Mouse (Mus musculus) heart, embryonic 16.5 days (tissue): Measurements from ENCODE around the gene Syngap1. TPM values are rescaled to one million over a fixed set of nuclear protein-coding genes. Genes with fewer than 3 reads are reported as not detected.
A peak's percentile ranks its signal among the peaks of the same experiment; 100 is the strongest.
"Not testable (repeated sequence)": the region's sequence is repeated elsewhere in the genome, so short reads cannot be mapped to it uniquely, and the experiment has no call there.

Experiments used
- ATAC-seq: fragments of 200-750 bp; cut with Nextera tagmentation; replicated peaks from 2 replicates; pipeline ENCODE4 v1.8.0; 2017; ENCODE audit warnings: moderate number of reproducible peaks; ENCODE audit not compliant: insufficient read depth, low FRiP score; ENCODE audit errors: extremely low read depth
- H3K27ac ChIP-seq: fragments of 300-500 bp; sonication (generic); 2 replicates; pipeline ENCODE4 v1.5.1; 2014; ENCODE audit warnings: mild to moderate bottlenecking, low read length, control low read depth, moderate library complexity
- H3K27me3 ChIP-seq: fragments of 300-500 bp; sonication (generic); 2 replicates; pipeline ENCODE4 v1.6.1; 2014; ENCODE audit warnings: low read length, mixed read lengths; ENCODE audit not compliant: control insufficient read depth, insufficient read depth
- H3K36me3 ChIP-seq: fragments of 300-500 bp; sonication (generic); 2 replicates; pipeline ENCODE4 v1.6.1; 2014; ENCODE audit not compliant: control insufficient read depth, insufficient read depth
- H3K4me1 ChIP-seq: fragments of 300-500 bp; sonication (generic); 2 replicates; pipeline ENCODE4 v1.6.1; 2014; ENCODE audit warnings: low read length, mixed read lengths; ENCODE audit not compliant: control insufficient read depth, insufficient read depth
- H3K4me2 ChIP-seq: fragments of 300-500 bp; sonication (generic); 2 replicates; pipeline ENCODE4 v1.6.1; 2014; ENCODE audit warnings: low read depth, mild to moderate bottlenecking, control low read depth, low read length
- H3K4me3 ChIP-seq: fragments of 300-500 bp; sonication (generic); 2 replicates; pipeline ENCODE4 v1.5.1; 2014; ENCODE audit warnings: mild to moderate bottlenecking, control low read depth, low read length
- H3K9ac ChIP-seq: fragments of 300-500 bp; sonication (generic); 2 replicates; pipeline ENCODE4 v1.6.1; 2014; ENCODE audit warnings: low read length, control low read depth
- H3K9me3 ChIP-seq: fragments of 300-500 bp; sonication (generic); replicated peaks from 2 replicates; pipeline ENCODE4 v1.6.1; 2016; ENCODE audit warnings: low read length; ENCODE audit not compliant: control insufficient read depth
- WGBS: fragments of 180-500 bp; shearing (Covaris S2); extraction: QIAGEN DNeasy Blood & Tissue Kit; methylation state at CpG from one replicate; pipeline ENCODE4 v1.1.7; 2014; 5-methylcytosine and 5-hydroxymethylcytosine counted together
- polyA plus RNA-seq: library from polyadenylated mRNA; unstranded; fragments of >200 nt; fragmentation: Nextera tagmentation; extraction: Ambion mirVana; gene quantifications from 2 replicates; pipeline ENCODE4 v1.2.1, GENCODE M21; 2015

The Syngap1 gene
- polyA plus RNA-seq, 1 experiment from 2014 or later = 1.2 TPM

DNA sequence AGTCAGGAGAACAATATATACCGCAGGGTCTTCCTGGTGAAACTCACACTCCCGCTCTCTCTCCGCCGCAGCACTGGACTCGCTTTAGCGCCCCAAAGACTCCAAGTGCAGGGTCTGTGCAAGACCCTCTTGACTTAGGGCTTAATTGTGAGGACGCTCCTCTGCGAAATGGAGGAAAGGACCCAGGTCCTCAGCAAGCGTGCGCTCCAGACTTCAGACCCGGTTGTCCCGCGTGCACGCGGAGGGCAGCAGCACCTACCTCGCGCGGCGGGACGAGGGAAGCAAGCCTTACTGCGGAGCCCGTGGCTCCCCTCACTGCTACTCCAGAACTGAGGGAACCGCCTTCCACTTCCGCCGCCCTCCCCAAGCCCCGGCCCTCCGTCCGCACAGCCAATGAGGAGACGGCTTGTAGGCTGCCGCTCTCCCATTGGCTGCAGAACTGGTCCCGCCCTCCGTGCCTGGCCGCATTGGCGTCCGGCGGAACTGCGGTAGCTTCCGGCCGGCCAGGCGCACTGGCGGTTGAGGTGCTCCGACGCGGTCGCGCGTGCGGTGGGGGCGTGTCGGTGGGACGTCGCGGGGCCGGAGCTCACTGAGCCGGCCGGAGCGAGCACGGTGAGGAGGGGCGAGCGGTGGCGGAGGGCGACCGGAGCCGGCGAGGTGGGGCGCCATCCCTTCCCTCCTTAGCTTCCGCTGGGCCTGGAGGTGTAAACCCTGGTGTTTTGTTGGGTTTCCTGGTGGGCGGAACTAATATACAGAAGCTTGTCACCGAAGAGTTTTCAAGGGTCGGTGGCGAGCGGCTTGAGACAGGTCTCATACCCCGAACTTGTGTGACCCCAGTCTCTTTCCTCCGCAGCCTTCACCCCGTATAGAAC, 31.9 kb downstream of the Syngap1 start, which contains the start of gene Zbtb9:
Zbtb9 (plus strand) TSS at position 465 of the 872 bp plus-strand sequence.
- peaks cover 25% of the 10 kb centered on the region for H3K36me3 ChIP-seq
- H3K27me3 ChIP-seq = no peaks in the 10 kb centered on the region
- WGBS = under 1% methylated on average over 72 of the region's 75 CpGs
- no peaks in the 10 kb centered on the region for H3K9me3 ChIP-seq
- H3K4me3 ChIP-seq = peak within 1 kb of the TSS; percentile 91
- H3K4me2 ChIP-seq = peak within 1 kb of the TSS; percentile 90
- peak; percentile 99 for ATAC-seq
- peak within 1 kb of the TSS; percentile 84 for H3K27ac ChIP-seq
- peaks cover 22% of the 10 kb centered on the region for H3K4me1 ChIP-seq
- H3K9ac ChIP-seq = peak within 1 kb of the TSS; percentile 91

DNA sequence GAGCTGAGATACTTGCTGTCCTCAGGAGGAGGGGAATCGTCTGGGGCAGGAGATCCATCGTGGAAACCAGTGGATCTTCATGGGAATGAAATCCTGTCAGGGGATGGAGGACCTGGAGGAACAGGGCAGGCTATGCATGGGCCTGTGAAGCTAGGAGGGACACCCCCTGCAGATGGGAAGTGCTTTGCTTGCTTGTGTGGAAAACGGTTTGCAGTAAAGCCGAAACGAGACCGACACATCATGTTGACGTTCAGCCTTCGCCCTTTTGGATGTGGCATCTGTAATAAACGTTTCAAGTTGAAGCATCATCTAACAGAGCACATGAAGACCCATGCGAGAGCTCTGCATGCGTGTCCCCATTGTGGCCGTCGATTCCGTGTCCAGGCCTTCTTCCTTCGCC, 33.5 kb downstream of the Syngap1 start:
- 91% methylated on average over 15 of the region's 15 CpGs for WGBS

DNA sequence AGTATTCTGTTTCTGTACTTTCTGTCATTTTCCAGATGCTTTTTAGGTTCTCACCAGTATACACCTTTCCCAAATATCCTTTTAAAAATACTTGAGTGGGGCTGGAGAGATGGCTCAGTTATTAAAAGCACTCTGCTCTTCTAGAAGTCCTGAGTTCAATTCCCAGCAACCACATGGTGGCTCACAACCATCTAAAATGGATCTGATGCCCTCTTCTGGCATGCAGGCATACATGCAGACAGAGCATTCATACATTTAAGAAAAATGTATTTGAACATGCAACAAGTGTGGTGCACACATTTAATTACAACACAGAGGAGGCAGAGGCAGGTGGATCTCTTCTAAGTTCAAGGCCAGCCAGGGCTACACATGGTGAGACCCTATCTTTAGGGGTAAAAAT, 34.4 kb downstream of the Syngap1 start:
- Histone ChIP-seq H3K9ac (no peak overlapping the region), H3K27ac (no peak overlapping the region), H3K36me3 (peaks cover 33% of the 10 kb centered on the region), H3K4me3 (no peak overlapping the region), H3K4me2 (no peak overlapping the region), H3K4me1 (peaks cover 22% of the 10 kb centered on the region), H3K27me3 (no peaks in the 10 kb centered on the region), H3K9me3 (no peaks in the 10 kb centered on the region)
- ATAC-seq = no peak

More for the DNA sequence above, 33.5 kb downstream of the Syngap1 start:
- no peaks in the 10 kb centered on the region for H3K27me3 ChIP-seq
- peaks cover 22% of the 10 kb centered on the region for H3K4me1 ChIP-seq
- peaks cover 33% of the 10 kb centered on the region for H3K36me3 ChIP-seq
- no peak overlapping the region for H3K27ac ChIP-seq
- H3K9me3 ChIP-seq = no peaks in the 10 kb centered on the region
- H3K4me2 ChIP-seq = no peak overlapping the region
- no peak overlapping the region for H3K4me3 ChIP-seq
- no peak for ATAC-seq
- H3K9ac ChIP-seq = 0 out of 2 replicates have a peak overlapping the region, but pooled peaks have one; percentile 17

DNA sequence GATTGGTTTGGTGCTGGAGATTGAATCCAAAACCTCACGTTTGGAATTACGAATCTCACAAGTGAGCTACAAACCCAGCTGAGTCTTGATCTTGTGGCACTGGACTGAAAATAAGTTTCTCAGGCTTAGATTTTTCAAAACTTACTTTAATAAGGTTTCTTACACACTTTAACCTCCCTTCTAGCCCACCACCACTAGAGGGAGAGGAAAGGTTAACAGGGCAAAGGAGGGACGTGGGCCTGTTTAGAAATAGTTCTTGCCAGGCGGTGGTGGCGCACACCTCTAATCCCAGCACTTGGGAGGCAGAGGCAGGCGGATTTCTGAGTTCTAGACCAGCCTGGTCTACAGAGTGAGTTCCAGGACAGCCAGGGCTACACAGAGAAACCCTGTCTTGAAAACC, 36.3 kb downstream of the Syngap1 start:
- 84% methylated on average over 6 of the region's 6 CpGs for WGBS
- not testable (repeated sequence) for H3K4me3 ChIP-seq, ATAC-seq, H3K9me3 ChIP-seq, H3K9ac ChIP-seq, H3K27me3 ChIP-seq, H3K4me2 ChIP-seq, H3K27ac ChIP-seq
- Histone ChIP-seq H3K4me1 (peaks cover 22% of the 10 kb centered on the region), H3K36me3 (peaks cover 33% of the 10 kb centered on the region)

DNA sequence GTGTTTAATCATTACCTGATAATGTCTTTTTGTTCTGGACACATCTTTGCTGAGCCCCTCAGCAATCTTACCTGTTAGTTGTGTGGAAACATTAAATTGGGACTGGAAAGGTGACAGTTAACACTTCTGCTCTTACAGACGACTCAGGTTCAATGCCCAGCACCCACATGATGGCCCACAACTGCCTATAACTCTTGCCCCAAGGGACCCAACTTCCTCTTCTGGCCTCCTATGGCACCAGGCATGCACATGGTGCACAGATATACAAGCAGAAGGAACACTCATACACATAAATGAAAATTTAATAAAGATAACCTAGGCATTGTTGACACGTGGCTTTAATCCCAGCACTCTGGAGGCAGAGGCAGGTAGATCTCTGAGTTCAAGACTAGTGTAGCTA, 38.4 kb downstream of the Syngap1 start:
- H3K4me2 ChIP-seq = no peak overlapping the region
- no peak overlapping the region for H3K4me3 ChIP-seq
- peaks cover 32% of the 10 kb centered on the region for H3K36me3 ChIP-seq
- 62% methylated on average over 2 of the region's 2 CpGs for WGBS
- peaks cover 13% of the 10 kb centered on the region for H3K4me1 ChIP-seq
- H3K9me3 ChIP-seq = no peaks in the 10 kb centered on the region
- H3K9ac ChIP-seq = no peak overlapping the region
- H3K27me3 ChIP-seq = no peaks in the 10 kb centered on the region
- no peak overlapping the region for H3K27ac ChIP-seq
- no peak for ATAC-seq

DNA sequence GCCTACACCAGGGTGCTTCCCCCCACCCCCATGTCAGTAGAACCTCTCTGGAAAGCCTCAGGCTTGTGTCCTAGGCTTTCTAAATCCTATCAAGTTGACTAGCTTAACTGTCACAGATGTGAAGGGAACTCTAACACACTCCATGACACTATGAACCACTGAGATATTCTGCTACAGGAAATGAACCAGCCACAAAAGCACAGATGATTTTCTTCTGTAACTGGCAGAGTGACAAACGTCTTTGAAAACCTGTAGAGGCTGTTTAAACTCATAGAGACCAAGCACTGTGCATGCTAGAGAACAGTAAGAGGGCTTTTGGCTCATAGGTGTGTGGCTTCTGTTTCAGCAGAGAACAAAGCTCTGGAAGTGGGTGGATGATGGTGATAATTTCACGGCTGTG, 40.0 kb downstream of the Syngap1 start:
- no peak overlapping the region for H3K4me2 ChIP-seq
- no peak overlapping the region for H3K4me3 ChIP-seq
- no peak; the same call in 1 of the 2 replicates for ATAC-seq
- no peaks in the 10 kb centered on the region for H3K27me3 ChIP-seq
- H3K27ac ChIP-seq = peak overlapping the region; percentile 30; the same call in 1 of the 2 replicates
- peaks cover 16% of the 10 kb centered on the region for H3K36me3 ChIP-seq
- WGBS = 50% methylated on average over 2 of the region's 2 CpGs
- no peaks in the 10 kb centered on the region for H3K9me3 ChIP-seq
- H3K4me1 ChIP-seq = 0 out of 2 replicates have a peak, but pooled peaks cover 6% of the 10 kb centered on the region
- H3K9ac ChIP-seq = no peak overlapping the region

DNA sequence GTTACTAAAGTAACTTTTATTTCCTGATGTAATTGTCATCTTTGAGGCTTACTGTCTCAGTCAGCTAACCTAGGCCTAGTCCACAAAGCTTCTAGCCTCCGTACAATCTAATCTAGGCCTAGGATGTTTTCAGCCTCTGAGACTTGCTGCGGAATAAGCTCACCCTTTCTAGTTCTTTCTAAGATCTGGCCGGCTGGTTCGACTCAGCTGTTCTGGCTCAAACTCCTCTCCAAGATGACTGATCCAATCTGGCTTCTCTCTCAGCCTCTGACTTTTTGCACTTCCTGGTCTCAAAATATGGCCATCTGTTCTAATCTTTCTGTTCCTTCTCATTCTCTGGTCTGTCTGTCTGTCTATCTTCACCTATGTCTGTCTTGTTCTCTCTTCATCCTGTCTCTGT, 42.3 kb downstream of the Syngap1 start:
- Histone ChIP-seq H3K4me3 (no peak overlapping the region), H3K9me3 (no peaks in the 10 kb centered on the region), H3K4me1 (0 out of 2 replicates have a peak, but pooled peaks cover 6% of the 10 kb centered on the region), H3K4me2 (no peak overlapping the region), H3K36me3 (peaks cover 4% of the 10 kb centered on the region; the same call in 1 of the 2 replicates), H3K9ac (no peak overlapping the region), H3K27ac (no peak overlapping the region), H3K27me3 (no peaks in the 10 kb centered on the region)
- ATAC-seq = no peak
- 78% methylated on average over 4 of the region's 4 CpGs for WGBS

DNA sequence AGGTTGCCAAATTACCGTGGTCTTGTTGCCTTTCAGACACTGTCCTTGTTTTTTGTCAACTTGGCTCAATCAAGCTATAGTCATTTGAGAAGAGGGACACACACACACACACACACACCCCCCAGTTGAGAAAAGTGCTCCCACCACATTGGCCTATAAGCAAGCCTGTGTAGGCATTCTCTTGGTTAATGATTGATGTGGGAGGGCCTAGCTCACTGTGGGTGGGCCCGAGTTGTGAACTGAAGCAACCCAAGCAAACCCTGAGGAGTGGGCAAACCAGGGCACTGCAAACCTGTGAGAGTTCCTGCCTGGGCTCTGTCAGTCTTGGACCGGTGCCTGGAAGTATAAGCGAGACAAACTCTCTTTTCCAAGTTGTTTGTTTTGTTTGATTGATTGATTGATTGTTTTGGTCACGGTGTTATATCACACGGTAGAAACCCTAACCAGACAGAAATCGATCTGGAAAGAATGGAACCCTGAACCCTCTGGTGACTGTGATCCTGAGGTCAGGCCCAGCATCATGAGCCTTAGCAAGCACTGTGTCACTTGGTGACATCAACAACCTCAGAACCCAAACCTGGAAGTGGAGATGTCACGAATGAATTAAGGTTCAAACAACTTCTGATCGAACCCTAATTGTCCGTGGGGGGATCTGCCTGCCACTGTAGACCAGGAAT, 44.6 kb downstream of the Syngap1 start:
- WGBS = 76% methylated on average over 10 of the region's 10 CpGs
- no peak overlapping the region for H3K4me3 ChIP-seq
- H3K36me3 ChIP-seq = no peaks in the 10 kb centered on the region
- 0 out of 2 replicates have a peak, but pooled peaks cover 4% of the 10 kb centered on the region for H3K4me1 ChIP-seq
- no peak for ATAC-seq
- no peak overlapping the region for H3K9ac ChIP-seq
- H3K27me3 ChIP-seq = no peaks in the 10 kb centered on the region
- H3K4me2 ChIP-seq = no peak overlapping the region
- H3K9me3 ChIP-seq = no peaks in the 10 kb centered on the region
- H3K27ac ChIP-seq = no peak overlapping the region

DNA sequence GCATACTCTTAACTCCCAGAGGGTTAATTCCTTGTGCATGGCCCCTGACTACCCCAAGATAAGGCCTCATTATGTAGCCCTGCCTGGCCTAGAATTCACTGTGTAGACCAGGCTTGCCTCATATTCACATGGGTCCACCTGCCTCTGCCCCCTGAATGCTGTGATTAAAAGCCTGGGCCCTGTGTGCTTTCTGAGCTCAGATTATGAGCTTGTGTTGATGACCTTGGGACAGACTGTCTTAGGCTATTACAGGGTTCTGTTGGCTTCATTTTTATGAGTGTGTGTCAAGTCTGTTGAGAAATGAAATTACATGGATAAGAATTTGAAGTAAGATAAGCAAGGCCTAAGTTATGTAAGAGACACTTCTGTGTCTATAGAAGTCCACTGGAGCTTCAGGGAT, 49.5 kb downstream of the Syngap1 start:
- H3K4me1 ChIP-seq = peaks cover 9% of the 10 kb centered on the region
- H3K9ac ChIP-seq = no peak overlapping the region
- H3K27me3 ChIP-seq = no peaks in the 10 kb centered on the region
- H3K27ac ChIP-seq = no peak overlapping the region
- no peak overlapping the region for H3K4me2 ChIP-seq
- H3K36me3 ChIP-seq = no peaks in the 10 kb centered on the region
- ATAC-seq = no peak
- H3K4me3 ChIP-seq = no peak overlapping the region
- H3K9me3 ChIP-seq = no peaks in the 10 kb centered on the region
